Mouse (Mus musculus): ENCODE measurements around the gene Gspt1. TPM values are rescaled to one million over a fixed set of nuclear protein-coding genes. Genes with fewer than 3 reads are reported as not detected.

The Gspt1 gene
- polyA plus RNA-seq, 1 experiment from 2014 or later: 48.4 TPM

DNA sequence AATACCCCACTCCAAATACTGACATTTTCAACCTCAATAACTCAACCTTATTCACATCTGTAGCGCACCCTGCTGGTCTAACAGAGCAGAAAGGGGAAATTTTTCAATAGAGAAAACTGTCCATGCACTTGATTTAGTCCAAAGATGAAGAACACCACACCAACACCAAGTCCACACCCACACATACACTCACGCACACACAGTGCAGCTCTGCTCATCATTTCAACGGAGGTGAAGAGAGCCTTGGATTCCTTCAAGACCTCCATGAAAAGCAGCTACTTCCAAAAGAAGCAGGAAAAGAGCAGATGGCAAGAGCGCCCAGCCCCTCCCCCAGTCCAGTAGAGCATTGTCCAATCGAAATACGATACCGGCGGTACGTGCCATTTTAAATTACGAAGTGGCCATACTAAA, 79.4 kb downstream of the Gspt1 start:
- 12% methylated on average over 10 of the region's 10 CpGs for WGBS
- Histone ChIP-seq H3K9ac (peak overlapping the region; percentile 96), H3K27me3 (replicated peaks) (no peaks in the 10 kb centered on the region), H3K4me1 (peaks cover 37% of the 10 kb centered on the region), H3K27ac (replicated peaks) (peak overlapping the region; percentile 88), H3K9me3 (no peaks in the 10 kb centered on the region), H3K36me3 (no peaks in the 10 kb centered on the region), H3K4me3 (peak overlapping the region; percentile 96), H3K4me2 (peak overlapping the region; percentile 88)
- ATAC-seq (ENCODE audit: extremely low read depth, insufficient number of reproducible peaks, low FRiP score, low TSS enrichment): no peak

- no peak overlapping the region for H3K4me3 ChIP-seq
- H3K9me3 ChIP-seq: no peaks in the 10 kb centered on the region
- H3K4me1 ChIP-seq: peaks cover 37% of the 10 kb centered on the region
- 89% methylated on average over 6 of the region's 6 CpGs for WGBS
- H3K9ac ChIP-seq: no peak overlapping the region
- no peaks in the 10 kb centered on the region for H3K36me3 ChIP-seq
- H3K27me3 ChIP-seq (replicated peaks): no peaks in the 10 kb centered on the region
- H3K27ac ChIP-seq (replicated peaks): no peak overlapping the region
- no peak for ATAC-seq (ENCODE audit: extremely low read depth, insufficient number of reproducible peaks, low FRiP score, low TSS enrichment)
- no peak overlapping the region for H3K4me2 ChIP-seq
Observed at GRCm38 (mm10) chr16:11171679-11172078, 82.4 kb downstream of the Gspt1 start.

MicroRNAs within 50 kb of the gene (microRNA counts, 519-probe panel; counts per million panel counts)
- 209 counts per million, percentile 61 among the panel's probes with 10 or more counts for microRNA mmu-miR-1945

Small RNAs within 50 kb of the gene (microRNA-seq; reads per million reads assigned to microRNA genes)
- gene Mir1945: 2.7 reads per million, percentile 7 among the genes with 10 or more reads in this experiment

Other genes with a start within 250 kb of the Gspt1 start
- gene Snn, start 193.4 kb downstream of the Gspt1 start, polyA plus RNA-seq (2015; fragmentation: Nextera tagmentation; extraction: Ambion mirVana): 40.1 and 40.3 TPM in 2 replicates
- gene Litaf, start 188.2 kb downstream of the Gspt1 start, polyA plus RNA-seq (2015; fragmentation: Nextera tagmentation; extraction: Ambion mirVana): 66.2 and 70.0 TPM in 2 replicates
- gene Txndc11, start 119.7 kb downstream of the Gspt1 start, polyA plus RNA-seq (2015; fragmentation: Nextera tagmentation; extraction: Ambion mirVana): 25.9 and 27.0 TPM in 2 replicates
- 57.2 and 60.4 TPM in 2 replicates for gene Zc3h7a, start 77.9 kb downstream of the Gspt1 start, polyA plus RNA-seq (2015; fragmentation: Nextera tagmentation; extraction: Ambion mirVana)
- 121 and 127 TPM in 2 replicates for gene Rsl1d1, start 51.0 kb downstream of the Gspt1 start, polyA plus RNA-seq (2015; fragmentation: Nextera tagmentation; extraction: Ambion mirVana)
- not detected in 2 replicates for gene Tnfrsf17, start 59.5 kb upstream of the Gspt1 start, polyA plus RNA-seq (2015; fragmentation: Nextera tagmentation; extraction: Ambion mirVana)
- gene Snx29, start 68.6 kb upstream of the Gspt1 start, polyA plus RNA-seq (2015; fragmentation: Nextera tagmentation; extraction: Ambion mirVana): 6.0 and 7.4 TPM in 2 replicates

Data from heart, embryonic 13.5 days (tissue).